Comparison of ENCODE assay signal across 8 mouse cellular contexts in the genomic region with DNA sequence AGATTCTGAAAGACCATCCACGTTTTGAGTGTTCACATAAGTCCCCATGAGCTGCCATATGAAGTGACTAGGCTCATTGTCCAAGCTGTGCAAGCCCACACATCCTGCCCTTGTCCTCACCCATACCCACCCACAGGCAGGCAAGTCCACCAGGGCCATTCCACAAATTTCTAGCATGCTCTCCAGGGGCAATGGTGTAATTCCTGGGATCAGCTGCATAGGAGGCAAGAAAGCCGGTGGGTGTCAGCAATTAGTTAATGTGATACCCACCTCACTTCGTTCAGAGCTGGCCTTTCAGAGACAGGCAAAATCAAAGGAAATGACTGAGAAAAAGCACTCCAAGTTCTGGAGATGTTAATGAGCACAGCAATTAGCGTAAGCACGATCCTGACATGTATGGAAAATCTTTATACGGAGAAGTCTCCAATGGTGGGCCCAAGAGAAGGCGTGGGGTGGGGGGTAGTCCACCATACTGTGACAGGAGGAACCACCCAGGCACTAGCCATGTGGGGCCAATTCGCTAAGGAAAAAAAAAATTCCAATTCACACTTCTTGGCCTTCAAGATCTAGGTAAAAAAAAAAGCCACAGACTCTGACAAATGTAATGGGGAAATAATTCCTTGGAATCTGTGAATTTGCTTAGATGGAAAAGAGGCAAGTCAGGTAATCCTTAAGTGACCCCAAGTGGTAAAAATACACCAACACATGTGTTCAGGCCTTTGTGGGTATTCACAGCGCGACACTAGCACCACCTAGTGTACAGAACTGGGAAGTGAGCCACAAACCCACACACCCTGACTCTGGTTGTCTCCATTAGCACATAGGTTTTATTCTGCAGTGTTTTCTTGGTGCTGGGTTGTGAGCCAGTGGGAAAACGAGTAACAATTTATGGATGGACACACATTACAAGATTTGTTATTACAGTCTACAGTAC. TPM values are rescaled to one million over a fixed set of nuclear protein-coding genes. Genes with fewer than 3 reads are reported as not detected.
DNase-seq lines count a peak whose midpoint lies in the region; ATAC-seq lines count a peak whose summit lies in the region.

No protein-coding gene starts in this region.

- peak; percentile 92 for ATAC-seq in hindbrain, embryonic 13.5 days (ENCODE audit: low FRiP score)

- peaks cover 30% of the 10 kb centered on the region for H3K36me3 ChIP-seq in hindbrain, embryonic 13.5 days

- no peak overlapping the region for H3K9ac ChIP-seq in hindbrain, embryonic 13.5 days

- H3K27ac ChIP-seq in hindbrain, embryonic 13.5 days = no peak overlapping the region

- no peaks in the 10 kb centered on the region for H3K27me3 ChIP-seq in hindbrain, embryonic 13.5 days

- no peak overlapping the region for H3K4me3 ChIP-seq in hindbrain, embryonic 13.5 days

- DNase-seq in NIH3T3 (ENCODE audit: low read depth) = peak; percentile 93
- DNase-seq in cerebellum, adult 9-11 months = peak; percentile 65
- peak; percentile 81 to 90 for DNase-seq in frontal cortex, postnatal 10 days (ENCODE audit: low spot score in 2 of 2)
- peak; percentile 76 to 88 for DNase-seq in layer of hippocampus, postnatal 25 days (ENCODE audit: extremely low spot score in 1 of 2, low spot score in 1 of 2)
- DNase-seq in lung, postnatal 14 days = peak; percentile 83
- DNase-seq in retina, postnatal 7 days (ENCODE audit: low read depth, low spot score) = peak; percentile 72
- peak; percentile 39 for DNase-seq in urinary bladder, adult 2 months (ENCODE audit: low spot score)

- WGBS in hindbrain, embryonic 13.5 days = 22% methylated on average over 11 of the region's 11 CpGs

- no peak overlapping the region for H3K4me2 ChIP-seq in hindbrain, embryonic 13.5 days

- H3K4me1 ChIP-seq in hindbrain, embryonic 13.5 days (replicated peaks) = peaks cover 11% of the 10 kb centered on the region

- H3K9me3 ChIP-seq in hindbrain, embryonic 13.5 days = no peaks in the 10 kb centered on the region

RNA-seq across cellular contexts. Expression of a gene that starts 34.4 kb away (rescaled TPM):
- polyA plus RNA-seq in hindbrain, embryonic 13.5 days (2015; fragmentation: Nextera tagmentation; extraction: Ambion mirVana) = 130 TPM in 2 replicates
- total RNA-seq in layer of hippocampus, postnatal 25 days (2021) = 100 to 1,000 TPM; 123 to 138 TPM
- 50.0 and 52.5 TPM in 2 replicates for polyA plus RNA-seq in urinary bladder, adult 2 months (2012; rRNA removed)

RNA-seq across cellular contexts. Expression of a gene that starts 54.3 kb away (rescaled TPM):
- 13.8 and 15.3 TPM in 2 replicates for polyA plus RNA-seq in hindbrain, embryonic 13.5 days (2015; fragmentation: Nextera tagmentation; extraction: Ambion mirVana)
- 10 to 100 TPM; 30.7 to 33.0 TPM for total RNA-seq in layer of hippocampus, postnatal 25 days (2021)
- polyA plus RNA-seq in urinary bladder, adult 2 months (2012; rRNA removed) = 17.9 and 19.5 TPM in 2 replicates

Comparison
In these comparisons a context has a peak if more than half of its experiments do, and no peak if none do; other contexts are left out.
1. DNase-seq: peak in every context shown above with its lines; median percentile 93 in NIH3T3; 86 in frontal cortex, postnatal 10 days; 83 in lung, postnatal 14 days; 82 in layer of hippocampus, postnatal 25 days; 72 in retina, postnatal 7 days; 65 in cerebellum, adult 9-11 months; 39 in urinary bladder, adult 2 months.